Mouse (Mus musculus) natural killer cell, adult 2 months (primary cell): ENCODE measurements around the gene 6330409D20Rik.

Experiments
- DNase-seq, 2 experiments: peaks; one replicate each; pipeline ENCODE4 v3.0.0; 2022; ENCODE audit warnings: low spot score in 2 of 2

The 6330409D20Rik gene

GRCm38 (mm10) chr2:32724149-32724548 lies 16.7 kb downstream of the 6330409D20Rik start:
- no peak for DNase-seq

- DNase-seq: no peak
Measured at GRCm38 (mm10) chr2:32722581-32722980, 18.2 kb downstream of the 6330409D20Rik start.

GRCm38 (mm10) chr2:32722046-32722445 lies 18.8 kb downstream of the 6330409D20Rik start:
- DNase-seq: peak in 1 of 2 experiments; percentile 21

- peak; percentile 50 to 55 for DNase-seq
Measured at GRCm38 (mm10) chr2:32720681-32721229, 20.1 kb downstream of the 6330409D20Rik start, which contains the start of gene Sh2d3c. Sh2d3c (plus strand) TSS chr2:32721055.

GRCm38 (mm10) chr2:32720053-32720452 lies 20.8 kb downstream of the 6330409D20Rik start:
- no peak for DNase-seq

- no peak for DNase-seq
Measured at GRCm38 (mm10) chr2:32718761-32719160, 22.1 kb downstream of the 6330409D20Rik start.

GRCm38 (mm10) chr2:32714987-32715425 lies 25.8 kb downstream of the 6330409D20Rik start:
- peak; percentile 92 to 96 for DNase-seq

- no peak for DNase-seq
Measured at GRCm38 (mm10) chr2:32714117-32714986, 26.5 kb downstream of the 6330409D20Rik start.

- peak; percentile 95 to 96 for DNase-seq
Measured at GRCm38 (mm10) chr2:32712934-32713817, 27.6 kb downstream of the 6330409D20Rik start, which contains the start of gene Cdk9. Cdk9 (minus strand) TSS chr2:32713076.

GRCm38 (mm10) chr2:32712586-32712933 lies 28.3 kb downstream of the 6330409D20Rik start:
- DNase-seq: peak; percentile 92 to 96

- peak; percentile 59 to 69 for DNase-seq
Measured at GRCm38 (mm10) chr2:32712108-32712551, 28.7 kb downstream of the 6330409D20Rik start.

GRCm38 (mm10) chr2:32711301-32712056 lies 29.3 kb downstream of the 6330409D20Rik start:
- DNase-seq: no peak

GRCm38 (mm10) chr2:32710425-32710824 lies 30.4 kb downstream of the 6330409D20Rik start:
- DNase-seq: peak in 1 of 2 experiments; percentile 33

- DNase-seq: no peak
Measured at GRCm38 (mm10) chr2:32709521-32710137, 31.2 kb downstream of the 6330409D20Rik start.

- DNase-seq: peak; percentile 62 to 78
Measured at GRCm38 (mm10) chr2:32708643-32709042, 32.2 kb downstream of the 6330409D20Rik start.

GRCm38 (mm10) chr2:32706971-32707370 lies 33.8 kb downstream of the 6330409D20Rik start:
- DNase-seq: no peak

GRCm38 (mm10) chr2:32705018-32705417 lies 35.8 kb downstream of the 6330409D20Rik start:
- DNase-seq: no peak

- DNase-seq: no peak
Measured at GRCm38 (mm10) chr2:32704021-32704421, 36.8 kb downstream of the 6330409D20Rik start, which contains the start of gene Fpgs. Fpgs (minus strand) TSS chr2:32704145.

- no peak for DNase-seq
Measured at GRCm38 (mm10) chr2:32703046-32703445, 37.8 kb downstream of the 6330409D20Rik start.

GRCm38 (mm10) chr2:32700966-32701743 lies 39.7 kb downstream of the 6330409D20Rik start:
- no peak for DNase-seq
